Mouse (Mus musculus) G1E (cell line): Measurements from ENCODE around the gene Sstr2.

Source experiments
- CTCF ChIP-seq: IDR thresholded peaks from 2 replicates; pipeline ENCODE4 v1.5.1; 2012; ENCODE audit warnings: low read depth, low read length, inconsistent platforms, mixed read lengths
- GATA2 ChIP-seq: IDR thresholded peaks from 2 replicates; pipeline ENCODE4 v1.6.1; 2012; ENCODE audit warnings: low read depth, low read length, inconsistent platforms, borderline replicate concordance
- TAL1 ChIP-seq: conservative IDR thresholded peaks from 2 replicates; pipeline ENCODE4 v1.6.1; 2012; ENCODE audit warnings: low read depth, low read length, inconsistent platforms, mixed read lengths

DNA sequence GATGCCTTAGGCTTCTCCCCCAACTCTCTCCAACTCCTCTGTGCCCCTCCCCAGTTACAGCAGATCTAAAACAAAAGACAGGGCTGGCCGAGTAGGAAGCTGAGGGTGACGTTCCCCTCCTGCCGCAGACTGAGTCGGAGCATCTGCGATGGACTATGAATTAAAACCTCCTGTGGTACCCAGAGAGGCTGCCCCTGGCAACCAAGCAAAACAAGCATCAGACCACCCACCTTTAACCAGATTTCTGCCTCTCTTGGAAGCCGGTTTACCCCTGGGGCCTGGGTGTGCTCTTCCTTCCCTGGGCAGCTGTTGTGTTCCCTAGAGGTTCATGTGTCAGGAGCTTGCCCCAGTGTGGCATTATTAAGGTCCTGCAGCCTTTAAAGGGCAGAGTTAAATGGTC, 32.7 kb upstream of the Sstr2 start:
- TF ChIP-seq GATA2 (no peak), CTCF (no peak), TAL1 (no peak)
